Mouse (Mus musculus): ENCODE measurements at regions not wholly inside any gene's neighbourhood (a gene's known extent, or its start where the extent isn't known, plus 50 kb on each side); places are given as distances from the start of the nearest gene placed in this dataset.

GRCm38 (mm10) chr2:148510008-148510681 is 66.8 kb upstream of the Cd93 start:
- Histone ChIP-seq H3K4me2 (ENCODE audit: low read depth) (no peak overlapping the region), H3K27ac (ENCODE audit: low read depth, low read length) (no peak overlapping the region), H3K4me1 (ENCODE audit: insufficient read depth) (no peaks in the 10 kb centered on the region), H3K9ac (no peak overlapping the region), H3K27me3 (ENCODE audit: insufficient read depth, low read length) (no peaks in the 10 kb centered on the region), H3K36me3 (ENCODE audit: insufficient read depth) (no peaks in the 10 kb centered on the region), H3K9me3 (ENCODE audit: low read length) (no peaks in the 10 kb centered on the region), H3K4me3 (ENCODE audit: low read depth, low read length) (no peak overlapping the region)
- ATAC-seq: no peak
- TF ChIP-seq CTCF (IDR thresholded peaks at IDR 0.05; ENCODE audit: low read depth): no peak
- WGBS: 83% methylated on average over 13 of the region's 13 CpGs
- DNase-seq: no peak

- no peaks in the 10 kb centered on the region for H3K9me3 ChIP-seq (ENCODE audit: low read length)
- H3K27me3 ChIP-seq (ENCODE audit: insufficient read depth, low read length): no peaks in the 10 kb centered on the region
- DNase-seq (no peak), ATAC-seq (no peak)
- no peaks in the 10 kb centered on the region for H3K36me3 ChIP-seq (ENCODE audit: insufficient read depth)
- H3K9ac ChIP-seq: no peak overlapping the region
- no peak overlapping the region for H3K4me2 ChIP-seq (ENCODE audit: low read depth)
- no peak overlapping the region for H3K4me3 ChIP-seq (ENCODE audit: low read depth, low read length)
- no peak for TF ChIP-seq CTCF (IDR thresholded peaks at IDR 0.05; ENCODE audit: low read depth)
- no peaks in the 10 kb centered on the region for H3K4me1 ChIP-seq (ENCODE audit: insufficient read depth)
- H3K27ac ChIP-seq (ENCODE audit: low read depth, low read length): no peak overlapping the region
- WGBS: 87% methylated on average over 4 of the region's 4 CpGs
These were observed 66.0 kb upstream of the Cd93 start for GRCm38 (mm10) chr2:148509357-148509756.

- Histone ChIP-seq H3K9me3 (ENCODE audit: low read length) (no peaks in the 10 kb centered on the region), H3K4me1 (ENCODE audit: insufficient read depth) (no peaks in the 10 kb centered on the region), H3K36me3 (ENCODE audit: insufficient read depth) (no peaks in the 10 kb centered on the region), H3K4me2 (ENCODE audit: low read depth) (no peak overlapping the region), H3K9ac (no peak overlapping the region), H3K27me3 (ENCODE audit: insufficient read depth, low read length) (no peaks in the 10 kb centered on the region), H3K4me3 (ENCODE audit: low read depth, low read length) (no peak overlapping the region), H3K27ac (ENCODE audit: low read depth, low read length) (no peak overlapping the region)
- ATAC-seq (no peak), DNase-seq (no peak)
- TF ChIP-seq CTCF (IDR thresholded peaks at IDR 0.05; ENCODE audit: low read depth): no peak
These were observed 64.2 kb upstream of the Cd93 start for GRCm38 (mm10) chr2:148507523-148507922.

GRCm38 (mm10) chr2:148506966-148507365 is 63.6 kb upstream of the Cd93 start:
- H3K27ac ChIP-seq (ENCODE audit: low read depth, low read length): no peak overlapping the region
- H3K4me1 ChIP-seq (ENCODE audit: insufficient read depth): no peaks in the 10 kb centered on the region
- H3K4me2 ChIP-seq (ENCODE audit: low read depth): no peak overlapping the region
- ATAC-seq (no peak), DNase-seq (no peak)
- no peak for TF ChIP-seq CTCF (IDR thresholded peaks at IDR 0.05; ENCODE audit: low read depth)
- 84% methylated on average over 3 of the region's 3 CpGs for WGBS
- no peaks in the 10 kb centered on the region for H3K9me3 ChIP-seq (ENCODE audit: low read length)
- no peak overlapping the region for H3K4me3 ChIP-seq (ENCODE audit: low read depth, low read length)
- no peaks in the 10 kb centered on the region for H3K36me3 ChIP-seq (ENCODE audit: insufficient read depth)
- no peak overlapping the region for H3K9ac ChIP-seq
- no peaks in the 10 kb centered on the region for H3K27me3 ChIP-seq (ENCODE audit: insufficient read depth, low read length)

- ATAC-seq: no peak
These were observed 62.3 kb upstream of the Cd93 start for GRCm38 (mm10) chr2:148505651-148506050.

GRCm38 (mm10) chr2:148503143-148503854 is 59.9 kb upstream of the Cd93 start:
- no peak for ATAC-seq
- H3K27ac ChIP-seq (ENCODE audit: low read depth, low read length): no peak overlapping the region
- 87% methylated on average over 2 of the region's 2 CpGs for WGBS
- H3K4me2 ChIP-seq (ENCODE audit: low read depth): no peak overlapping the region
- H3K9me3 ChIP-seq (ENCODE audit: low read length): no peaks in the 10 kb centered on the region
- H3K9ac ChIP-seq: no peak overlapping the region
- no peak for TF ChIP-seq CTCF (IDR thresholded peaks at IDR 0.05; ENCODE audit: low read depth)
- H3K4me3 ChIP-seq (ENCODE audit: low read depth, low read length): no peak overlapping the region
- no peaks in the 10 kb centered on the region for H3K27me3 ChIP-seq (ENCODE audit: insufficient read depth, low read length)
- H3K4me1 ChIP-seq (ENCODE audit: insufficient read depth): no peaks in the 10 kb centered on the region
- no peaks in the 10 kb centered on the region for H3K36me3 ChIP-seq (ENCODE audit: insufficient read depth)
- DNase-seq: no peak

More at GRCm38 (mm10) chr2:148505651-148506050, 62.3 kb upstream of the Cd93 start:
- DNase-seq: no peak
- no peaks in the 10 kb centered on the region for H3K9me3 ChIP-seq (ENCODE audit: low read length)
- no peak for TF ChIP-seq CTCF (IDR thresholded peaks at IDR 0.05; ENCODE audit: low read depth)
- no peak overlapping the region for H3K9ac ChIP-seq
- H3K36me3 ChIP-seq (ENCODE audit: insufficient read depth): no peaks in the 10 kb centered on the region
- H3K4me2 ChIP-seq (ENCODE audit: low read depth): no peak overlapping the region
- H3K27ac ChIP-seq (ENCODE audit: low read depth, low read length): no peak overlapping the region
- 83% methylated on average over 3 of the region's 3 CpGs for WGBS
- H3K27me3 ChIP-seq (ENCODE audit: insufficient read depth, low read length): no peaks in the 10 kb centered on the region
- no peak overlapping the region for H3K4me3 ChIP-seq (ENCODE audit: low read depth, low read length)
- no peaks in the 10 kb centered on the region for H3K4me1 ChIP-seq (ENCODE audit: insufficient read depth)

GRCm38 (mm10) chr2:148502321-148502720 is 59.0 kb upstream of the Cd93 start:
- no peak overlapping the region for H3K9ac ChIP-seq
- DNase-seq: no peak
- no peak for ATAC-seq
- H3K27me3 ChIP-seq (ENCODE audit: insufficient read depth, low read length): no peaks in the 10 kb centered on the region
- no peaks in the 10 kb centered on the region for H3K4me1 ChIP-seq (ENCODE audit: insufficient read depth)
- 84% methylated on average over 2 of the region's 2 CpGs for WGBS
- H3K27ac ChIP-seq (ENCODE audit: low read depth, low read length): no peak overlapping the region
- H3K4me3 ChIP-seq (ENCODE audit: low read depth, low read length): no peak overlapping the region
- TF ChIP-seq CTCF (IDR thresholded peaks at IDR 0.05; ENCODE audit: low read depth): no peak
- H3K9me3 ChIP-seq (ENCODE audit: low read length): no peaks in the 10 kb centered on the region
- no peaks in the 10 kb centered on the region for H3K36me3 ChIP-seq (ENCODE audit: insufficient read depth)
- no peak overlapping the region for H3K4me2 ChIP-seq (ENCODE audit: low read depth)
